Mouse (Mus musculus): ENCODE data around the gene Hk2.

DNA sequence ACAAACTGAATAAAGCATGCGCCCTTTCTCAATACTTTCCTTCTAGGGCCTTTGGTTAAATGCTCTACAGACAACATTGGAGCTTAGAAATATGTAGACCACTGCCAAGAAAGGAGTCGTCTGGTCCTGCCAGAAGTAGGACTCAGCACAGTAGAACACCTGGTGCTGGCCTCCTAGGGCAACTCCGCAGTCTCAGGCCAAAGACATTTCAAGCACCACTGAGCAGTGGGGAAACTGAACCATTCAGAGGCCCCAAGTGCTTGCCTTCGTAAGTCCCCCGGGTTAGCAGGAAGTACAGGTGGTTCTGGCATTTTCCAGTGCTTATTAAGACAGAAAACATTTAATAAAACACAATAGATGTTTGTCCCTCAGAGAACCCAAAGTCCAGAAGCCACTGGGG, 59.4 kb downstream of the Hk2 start:
- TF ChIP-seq POLR2A (IDR thresholded peaks at IDR 0.05; ENCODE audit: insufficient read depth, low read length) (no peak), CTCF (IDR thresholded peaks at IDR 0.05; ENCODE audit: low read depth, low read length) (no peak), EP300 (IDR thresholded peaks at IDR 0.05; ENCODE audit: insufficient read depth, low read depth, low read length) (no peak)

Measured in ES-Bruce4 (cell line).